Mouse (Mus musculus) lung, embryonic 15.5 days (tissue): ENCODE results near the gene Cmip. TPM values are rescaled to one million over a fixed set of nuclear protein-coding genes. Genes with fewer than 3 reads are reported as not detected.
A peak's percentile ranks its signal among the peaks of the same experiment; 100 is the strongest.

Source experiments
- ATAC-seq: fragments of 200-750 bp; cut with Nextera tagmentation; 2 replicates; pipeline ENCODE4 v1.8.0; 2017; ENCODE audit warnings: moderate number of reproducible peaks, borderline replicate concordance; ENCODE audit not compliant: low FRiP score, low TSS enrichment; ENCODE audit errors: extremely low read depth
- H3K27ac ChIP-seq: fragments of 300-500 bp; sonication (generic); 2 replicates; pipeline ENCODE4 v1.5.1; 2015; ENCODE audit warnings: moderate library complexity, mild to moderate bottlenecking, inconsistent platforms
- H3K27me3 ChIP-seq: fragments of 300-500 bp; sonication (generic); 2 replicates; pipeline ENCODE4 v1.6.1; 2015; ENCODE audit warnings: inconsistent platforms
- H3K36me3 ChIP-seq: fragments of 300-500 bp; sonication (generic); 2 replicates; pipeline ENCODE4 v1.6.1; 2015; ENCODE audit warnings: inconsistent platforms
- H3K4me1 ChIP-seq: fragments of 300-500 bp; sonication (generic); 2 replicates; pipeline ENCODE4 v1.6.1; 2015; ENCODE audit warnings: inconsistent platforms
- H3K4me2 ChIP-seq: fragments of 300-500 bp; sonication (generic); 2 replicates; pipeline ENCODE4 v1.6.1; 2015; ENCODE audit warnings: inconsistent platforms, mild to moderate bottlenecking, moderate library complexity
- H3K4me3 ChIP-seq: fragments of 300-500 bp; sonication (generic); 2 replicates; pipeline ENCODE4 v1.5.1; 2015; ENCODE audit warnings: mild to moderate bottlenecking, inconsistent platforms
- H3K9ac ChIP-seq: fragments of 300-500 bp; sonication (generic); 2 replicates; pipeline ENCODE4 v1.6.1; 2015; ENCODE audit warnings: inconsistent platforms
- H3K9me3 ChIP-seq: fragments of 300-500 bp; sonication (generic); 2 replicates; pipeline ENCODE4 v1.6.1; 2016; ENCODE audit warnings: inconsistent platforms
- WGBS: fragments of 180-500 bp; shearing (Covaris S2); methylation state at CpG from one replicate; pipeline ENCODE4 v1.1.7; 2015; 5-methylcytosine and 5-hydroxymethylcytosine counted together
- polyA plus RNA-seq: library from polyadenylated mRNA; unstranded; fragments of >200 nt; fragmentation: Nextera tagmentation; extraction: Ambion mirVana; gene quantifications from 2 replicates; pipeline ENCODE4 v1.2.1, GENCODE M21; 2015

The Cmip gene
- polyA plus RNA-seq, 1 experiment from 2014 or later, result 18.8 TPM

GRCm38 (mm10) chr8:117259431-117260001 is 2.7 kb downstream of the Cmip start:
- peak overlapping the region; percentile 65 for H3K27ac ChIP-seq

GRCm38 (mm10) chr8:117260234-117260929 is 3.5 kb downstream of the Cmip start:
- peak overlapping the region; percentile 8; the same call in 1 of the 2 replicates for H3K9ac ChIP-seq
- no peaks in the 10 kb centered on the region for H3K9me3 ChIP-seq
- H3K36me3 ChIP-seq, result no peaks in the 10 kb centered on the region
- no peaks in the 10 kb centered on the region for H3K27me3 ChIP-seq
- H3K4me2 ChIP-seq, result peak overlapping the region; percentile 73
- ATAC-seq, result no peak
- peak overlapping the region; percentile 87 for H3K4me3 ChIP-seq
- WGBS, result 31% methylated on average over 14 of the region's 14 CpGs
- peaks cover 61% of the 10 kb centered on the region for H3K4me1 ChIP-seq
- H3K27ac ChIP-seq, result peak overlapping the region; percentile 65

More at GRCm38 (mm10) chr8:117259431-117260001, 2.7 kb downstream of the Cmip start:
- no peak for ATAC-seq
- Histone ChIP-seq H3K4me1 (peaks cover 55% of the 10 kb centered on the region), H3K9me3 (no peaks in the 10 kb centered on the region), H3K27me3 (no peaks in the 10 kb centered on the region), H3K4me3 (peak overlapping the region; percentile 87), H3K9ac (0 out of 2 replicates have a peak overlapping the region, but pooled peaks have one; percentile 8), H3K4me2 (peak overlapping the region; percentile 73), H3K36me3 (no peaks in the 10 kb centered on the region)
- 38% methylated on average over 11 of the region's 11 CpGs for WGBS

GRCm38 (mm10) chr8:117260930-117261475 is 4.1 kb downstream of the Cmip start:
- WGBS, result 31% methylated on average over 14 of the region's 14 CpGs
- H3K36me3 ChIP-seq, result no peaks in the 10 kb centered on the region
- H3K27ac ChIP-seq, result no peak overlapping the region
- H3K4me3 ChIP-seq, result peak overlapping the region; percentile 87; the same call in 1 of the 2 replicates
- H3K4me2 ChIP-seq, result peak overlapping the region; percentile 73
- no peak for ATAC-seq
- peaks cover 59% of the 10 kb centered on the region for H3K4me1 ChIP-seq
- H3K9ac ChIP-seq, result peak overlapping the region; percentile 5; the same call in 1 of the 2 replicates
- no peaks in the 10 kb centered on the region for H3K27me3 ChIP-seq
- H3K9me3 ChIP-seq, result no peaks in the 10 kb centered on the region

GRCm38 (mm10) chr8:117261702-117262101 is 4.8 kb downstream of the Cmip start:
- Histone ChIP-seq H3K9ac (no peak overlapping the region), H3K27me3 (no peaks in the 10 kb centered on the region), H3K4me1 (peaks cover 58% of the 10 kb centered on the region), H3K4me3 (no peak overlapping the region), H3K36me3 (no peaks in the 10 kb centered on the region), H3K9me3 (no peaks in the 10 kb centered on the region), H3K27ac (no peak overlapping the region), H3K4me2 (0 out of 2 replicates have a peak overlapping the region, but pooled peaks have one; percentile 73)
- WGBS, result 39% methylated on average over 9 of the region's 9 CpGs
- no peak for ATAC-seq

DNA sequence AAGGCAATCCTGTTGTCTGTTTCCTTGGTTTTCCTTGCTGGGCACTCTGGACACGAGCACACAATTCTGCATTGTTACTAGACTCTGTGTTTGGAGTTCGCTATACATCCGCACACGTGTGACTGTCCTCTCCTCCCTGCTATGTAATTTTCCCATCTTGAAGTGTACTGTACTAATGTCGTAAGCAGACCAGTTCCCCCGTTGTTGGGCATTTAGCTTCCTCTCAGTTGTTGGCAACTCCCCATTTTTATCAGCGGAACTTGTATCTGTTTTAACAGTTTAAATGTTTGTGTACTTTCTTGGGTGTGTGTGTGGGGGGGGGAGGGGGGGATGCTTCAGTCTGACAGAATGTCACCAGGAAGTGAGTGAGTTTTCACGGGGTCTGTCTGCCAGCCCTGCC is 5.8 kb downstream of the Cmip start:
- Histone ChIP-seq H3K9me3 (no peaks in the 10 kb centered on the region), H3K4me3 (no peak overlapping the region), H3K36me3 (no peaks in the 10 kb centered on the region), H3K27ac (no peak overlapping the region), H3K4me1 (peaks cover 65% of the 10 kb centered on the region), H3K27me3 (no peaks in the 10 kb centered on the region), H3K4me2 (no peak overlapping the region), H3K9ac (no peak overlapping the region)
- ATAC-seq, result no peak
- 32% methylated on average over 8 of the region's 8 CpGs for WGBS

GRCm38 (mm10) chr8:117263442-117263841 is 6.6 kb downstream of the Cmip start:
- 48% methylated on average over 6 of the region's 6 CpGs for WGBS

GRCm38 (mm10) chr8:117265079-117265478 is 8.2 kb downstream of the Cmip start:
- no peak overlapping the region for H3K27ac ChIP-seq
- no peak overlapping the region for H3K4me2 ChIP-seq
- WGBS, result 52% methylated on average over 5 of the region's 5 CpGs
- no peak for ATAC-seq
- H3K4me3 ChIP-seq, result no peak overlapping the region
- H3K9me3 ChIP-seq, result no peaks in the 10 kb centered on the region
- no peaks in the 10 kb centered on the region for H3K27me3 ChIP-seq
- H3K9ac ChIP-seq, result no peak overlapping the region
- peaks cover 50% of the 10 kb centered on the region for H3K4me1 ChIP-seq
- H3K36me3 ChIP-seq, result no peaks in the 10 kb centered on the region

More at GRCm38 (mm10) chr8:117263442-117263841, 6.6 kb downstream of the Cmip start:
- no peaks in the 10 kb centered on the region for H3K36me3 ChIP-seq
- H3K4me2 ChIP-seq, result no peak overlapping the region
- no peak overlapping the region for H3K27ac ChIP-seq
- ATAC-seq, result no peak
- H3K4me1 ChIP-seq, result peaks cover 66% of the 10 kb centered on the region
- H3K9ac ChIP-seq, result no peak overlapping the region
- no peaks in the 10 kb centered on the region for H3K9me3 ChIP-seq
- no peak overlapping the region for H3K4me3 ChIP-seq
- H3K27me3 ChIP-seq, result no peaks in the 10 kb centered on the region

- H3K9me3 ChIP-seq, result no peaks in the 10 kb centered on the region
- no peak; the same call in 1 of the 2 replicates for ATAC-seq
Observed at GRCm38 (mm10) chr8:117267403-117268129, 10.7 kb downstream of the Cmip start.

GRCm38 (mm10) chr8:117278234-117278633 is 21.4 kb downstream of the Cmip start:
- H3K4me1 ChIP-seq, result peaks cover 33% of the 10 kb centered on the region
- H3K36me3 ChIP-seq, result no peaks in the 10 kb centered on the region
- 84% methylated on average over 10 of the region's 10 CpGs for WGBS
- H3K4me3 ChIP-seq, result no peak overlapping the region
- H3K9me3 ChIP-seq, result no peaks in the 10 kb centered on the region
- no peak overlapping the region for H3K27ac ChIP-seq
- no peaks in the 10 kb centered on the region for H3K27me3 ChIP-seq
- no peak for ATAC-seq
- no peak overlapping the region for H3K4me2 ChIP-seq
- H3K9ac ChIP-seq, result no peak overlapping the region

More at GRCm38 (mm10) chr8:117267403-117268129, 10.7 kb downstream of the Cmip start:
- H3K4me3 ChIP-seq, result no peak overlapping the region
- no peak overlapping the region for H3K9ac ChIP-seq
- no peaks in the 10 kb centered on the region for H3K27me3 ChIP-seq
- H3K27ac ChIP-seq, result no peak overlapping the region
- no peaks in the 10 kb centered on the region for H3K36me3 ChIP-seq
- H3K4me2 ChIP-seq, result no peak overlapping the region
- WGBS, result 71% methylated on average over 11 of the region's 11 CpGs
- peaks cover 26% of the 10 kb centered on the region for H3K4me1 ChIP-seq

- no peak overlapping the region for H3K4me3 ChIP-seq
- no peak overlapping the region for H3K4me2 ChIP-seq
- H3K36me3 ChIP-seq, result no peaks in the 10 kb centered on the region
- H3K4me1 ChIP-seq, result peaks cover 33% of the 10 kb centered on the region
- H3K9me3 ChIP-seq, result no peaks in the 10 kb centered on the region
- no peaks in the 10 kb centered on the region for H3K27me3 ChIP-seq
- no peak overlapping the region for H3K9ac ChIP-seq
- ATAC-seq, result no peak
- whole genome bisulfite sequencing, result 80% methylated on average over 20 of the region's 20 CpGs
- no peak overlapping the region for H3K27ac ChIP-seq
Observed at GRCm38 (mm10) chr8:117278668-117279132, 21.8 kb downstream of the Cmip start.

DNA sequence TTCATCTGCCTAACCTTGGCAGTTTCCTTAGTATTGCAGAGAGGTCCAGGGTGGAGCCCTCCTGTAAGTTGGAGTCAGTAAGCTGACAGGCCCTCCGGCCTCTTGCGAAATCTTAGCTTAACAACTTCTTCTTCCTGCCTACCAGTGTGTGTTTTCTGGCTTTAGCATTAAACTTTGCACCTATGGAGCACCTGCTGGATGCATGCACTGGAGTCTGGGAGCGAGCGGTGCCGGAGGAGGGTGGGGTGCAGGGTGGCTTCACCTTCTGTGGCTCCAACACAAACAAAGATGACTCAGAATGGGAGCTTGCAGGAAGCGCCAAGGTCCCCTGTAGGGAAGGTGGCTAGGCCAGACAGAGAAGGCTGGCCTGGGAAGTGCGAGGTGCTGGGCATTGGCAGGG is 23.6 kb downstream of the Cmip start:
- no peak overlapping the region for H3K9ac ChIP-seq
- H3K4me2 ChIP-seq, result no peak overlapping the region
- peak overlapping the region; percentile 18; the same call in 1 of the 2 replicates for H3K27ac ChIP-seq
- peaks cover 1% of the 10 kb centered on the region; the same call in 1 of the 2 replicates for H3K36me3 ChIP-seq
- H3K4me1 ChIP-seq, result peaks cover 33% of the 10 kb centered on the region
- no peaks in the 10 kb centered on the region for H3K27me3 ChIP-seq
- no peak for ATAC-seq
- H3K9me3 ChIP-seq, result no peaks in the 10 kb centered on the region
- 63% methylated on average over 7 of the region's 7 CpGs for WGBS
- no peak overlapping the region for H3K4me3 ChIP-seq
